Mouse (Mus musculus): ENCODE results near the gene Ubr4.
"Not testable (repeated sequence)": the region's sequence is repeated elsewhere in the genome, so short reads cannot be mapped to it uniquely, and the experiment has no call there.

Gene Ubr4

GRCm38 (mm10) chr4:139484496-139484895 is 132.1 kb downstream of the Ubr4 start:
- DNase-seq (ENCODE audit: low spot score) = no peak

DNA sequence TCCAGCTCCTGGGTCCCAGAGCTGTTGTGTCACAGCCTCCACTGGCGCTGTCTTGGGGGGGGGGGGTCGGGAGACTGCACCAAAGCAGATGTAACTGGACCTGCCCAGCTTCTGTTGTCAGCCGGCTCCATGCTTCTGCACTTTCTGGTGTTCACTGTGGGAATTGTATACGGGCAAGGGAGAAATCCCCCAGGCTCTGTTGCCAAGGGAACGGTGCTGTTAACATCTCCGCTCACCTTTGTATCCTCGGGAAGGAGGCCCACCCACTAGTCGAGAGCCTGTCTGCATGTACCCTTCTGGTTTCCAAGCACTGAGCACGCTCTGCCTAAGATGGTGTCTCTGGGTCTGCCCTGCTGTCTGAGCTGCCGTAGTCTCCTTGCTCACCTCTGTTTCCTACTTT is 134.7 kb downstream of the Ubr4 start:
- DNase-seq (ENCODE audit: low spot score) = no peak

DNA sequence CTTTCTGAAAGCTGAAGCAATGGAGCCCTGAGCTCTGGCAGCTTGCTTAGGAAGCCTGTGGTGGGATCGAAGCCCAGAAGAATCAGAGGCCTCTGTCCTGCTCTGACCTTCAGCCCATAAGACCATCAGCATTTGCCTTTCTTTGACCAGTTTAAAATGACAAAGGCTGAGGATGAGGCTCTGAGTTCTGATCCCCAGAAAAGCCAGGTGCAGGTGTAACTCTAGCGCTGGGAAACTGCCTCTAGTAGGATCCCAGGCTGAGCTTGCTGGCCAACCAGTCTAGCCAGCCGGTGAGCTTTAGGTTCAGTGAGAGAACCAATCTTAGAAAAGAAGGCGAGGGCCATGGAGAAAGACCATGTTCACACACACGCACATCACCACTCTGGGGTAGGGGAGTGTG is 135.9 kb downstream of the Ubr4 start:
- no peak for DNase-seq (ENCODE audit: low spot score)

DNA sequence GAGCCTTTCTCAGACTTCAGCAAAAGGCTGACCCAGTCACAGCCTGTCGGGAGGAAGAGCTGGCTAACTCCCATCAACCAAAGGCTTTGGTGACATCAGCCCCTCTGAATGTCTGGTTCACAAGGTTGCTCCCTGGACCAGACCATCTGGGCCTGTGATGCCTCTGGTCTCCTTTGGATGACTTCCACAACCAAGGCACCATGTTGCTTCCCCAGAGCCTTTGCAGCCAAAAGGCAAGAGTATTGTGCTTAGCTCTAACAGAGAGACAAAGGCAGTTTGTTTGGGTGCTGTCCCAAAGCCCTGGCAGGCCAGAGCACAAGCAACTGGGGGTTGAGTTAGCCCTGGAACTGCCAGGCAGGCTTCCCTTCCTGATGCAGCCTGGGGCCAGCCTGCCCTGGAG is 137.5 kb downstream of the Ubr4 start:
- DNase-seq (ENCODE audit: low spot score) = no peak

DNA sequence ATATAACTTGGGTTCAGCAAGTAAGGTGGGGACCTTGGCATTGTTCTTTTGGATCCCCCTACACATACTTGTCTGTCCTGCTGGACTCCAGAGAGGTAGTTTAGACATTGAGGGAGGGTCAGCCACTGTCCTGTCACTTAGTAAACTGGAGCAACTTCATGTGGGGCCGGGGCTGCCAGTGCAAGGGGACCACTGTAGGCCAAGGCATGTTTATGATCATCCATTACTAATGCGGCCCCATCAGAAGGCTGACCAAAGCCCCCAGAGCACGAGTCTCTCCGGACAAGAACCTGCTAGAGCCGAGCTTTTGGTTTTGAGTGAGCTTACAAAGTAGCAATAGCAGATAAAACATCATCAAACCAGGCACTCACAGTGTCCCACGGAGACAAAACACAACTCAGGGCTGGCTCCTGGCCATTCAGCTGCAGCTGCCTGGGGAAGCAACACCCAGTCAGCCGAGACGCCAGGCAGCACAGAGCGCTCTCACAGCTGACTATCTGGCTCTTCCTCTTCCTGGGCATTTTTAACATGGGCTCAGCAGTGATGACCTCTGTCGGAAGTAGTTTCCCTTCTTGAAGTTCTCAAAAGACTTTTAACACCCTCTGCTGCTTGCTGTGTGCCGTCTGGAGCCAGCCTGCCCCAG is 138.1 kb downstream of the Ubr4 start:
- peak; percentile 22 for DNase-seq (ENCODE audit: low spot score)

DNA sequence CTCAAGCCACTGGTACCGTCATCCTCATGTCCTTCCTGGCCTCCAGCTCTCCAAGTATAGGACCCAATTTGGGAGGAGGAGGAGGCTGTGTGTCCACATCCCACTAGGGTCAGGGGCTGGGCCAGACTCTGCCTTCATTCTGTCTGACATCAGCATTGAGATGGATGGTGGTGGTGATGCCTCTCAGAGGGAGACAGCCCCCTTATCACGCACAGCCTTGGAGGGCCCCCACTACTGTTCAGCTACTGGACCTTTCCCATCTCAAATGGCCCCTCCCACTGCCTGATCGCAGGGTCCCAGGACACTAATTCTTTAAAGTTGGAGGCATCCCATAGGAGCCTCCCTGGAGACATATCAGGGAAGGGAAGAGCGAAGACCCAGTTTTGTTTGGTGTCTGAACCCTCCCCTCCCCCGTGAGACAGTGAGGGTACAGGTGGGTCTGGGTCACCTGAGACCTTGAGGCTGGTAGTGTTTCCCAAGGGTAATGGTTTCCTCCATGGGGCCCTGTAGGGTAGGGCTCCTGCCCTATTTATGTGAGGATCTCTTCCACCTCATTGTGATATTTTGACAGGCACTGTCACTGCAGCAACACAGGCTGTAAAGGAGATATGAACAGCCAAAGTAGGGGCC is 139.2 kb downstream of the Ubr4 start:
- DNase-seq (ENCODE audit: low spot score) = no peak

DNA sequence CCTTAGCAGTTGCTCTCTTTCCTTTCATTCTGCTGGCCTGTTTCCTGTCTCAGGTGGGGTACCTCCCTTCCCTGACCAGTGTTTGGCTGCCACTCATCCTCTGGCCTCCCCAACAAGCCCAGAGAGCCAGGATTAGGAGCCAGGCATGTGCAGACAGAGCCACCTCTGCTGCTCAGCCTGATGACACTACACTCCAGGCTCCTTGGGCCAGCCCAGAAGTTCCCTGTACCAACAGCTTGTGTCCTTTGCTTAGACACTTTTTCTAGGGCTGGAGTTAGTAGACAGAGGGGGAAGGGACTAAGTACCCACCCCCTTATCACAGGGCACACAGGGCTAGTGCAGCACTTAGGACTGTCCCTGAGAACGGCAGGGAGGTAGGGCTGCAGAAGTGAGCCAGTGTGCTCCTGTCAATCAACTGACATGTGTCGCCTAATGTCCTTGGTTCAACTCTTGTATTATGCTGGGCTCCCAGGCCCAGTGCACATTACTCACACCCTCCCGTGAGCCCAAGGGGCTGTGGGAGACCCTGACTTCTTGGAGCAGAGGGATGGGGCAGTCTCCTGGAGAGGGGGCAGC is 139.9 kb downstream of the Ubr4 start:
- no peak for DNase-seq (ENCODE audit: low spot score)

DNA sequence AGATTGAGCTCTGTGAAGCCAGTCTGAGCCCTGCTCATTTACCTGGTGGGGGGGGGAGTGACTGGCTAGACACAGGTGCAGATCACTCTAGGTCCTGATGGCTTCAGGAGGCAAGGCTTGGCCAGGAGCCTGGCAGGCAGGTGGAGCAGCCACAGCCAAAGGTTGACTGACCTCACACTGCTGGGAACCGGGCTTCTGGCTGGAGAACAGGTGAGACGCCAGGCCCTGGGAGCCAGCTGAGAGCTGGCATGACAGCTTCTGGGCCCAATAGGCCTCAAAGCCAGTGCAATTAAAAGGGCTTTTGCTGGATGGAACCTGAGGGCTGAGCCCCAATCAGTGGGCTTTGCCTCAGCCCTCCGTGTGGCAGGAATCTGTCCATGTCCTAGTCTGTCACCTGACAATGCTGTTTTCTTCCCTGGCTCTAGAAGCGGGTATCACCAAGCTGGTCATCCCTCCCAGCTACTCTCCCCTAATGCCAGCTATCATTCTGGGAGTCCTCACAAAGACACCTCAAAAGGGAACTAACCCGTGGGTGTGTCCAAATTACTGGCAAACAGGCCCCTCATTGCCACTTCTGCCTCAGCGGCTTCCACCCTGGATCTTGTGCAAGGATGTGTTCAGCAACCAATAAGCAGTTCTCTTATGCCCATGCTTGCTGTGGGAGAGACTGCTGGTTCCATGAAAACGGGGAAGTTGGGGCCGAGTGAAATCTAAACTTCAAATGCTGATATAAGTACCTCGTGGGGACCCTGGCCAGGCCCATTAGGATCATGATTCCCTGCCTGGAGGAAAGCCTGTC is 141.0 kb downstream of the Ubr4 start:
- peak; percentile 64 for DNase-seq (ENCODE audit: low spot score)

GRCm38 (mm10) chr4:139500814-139501213 is 148.4 kb downstream of the Ubr4 start:
- DNase-seq (ENCODE audit: low spot score) = no peak

- no peak for DNase-seq (ENCODE audit: low spot score)
Measured at GRCm38 (mm10) chr4:139501702-139502101, 149.3 kb downstream of the Ubr4 start.

DNA sequence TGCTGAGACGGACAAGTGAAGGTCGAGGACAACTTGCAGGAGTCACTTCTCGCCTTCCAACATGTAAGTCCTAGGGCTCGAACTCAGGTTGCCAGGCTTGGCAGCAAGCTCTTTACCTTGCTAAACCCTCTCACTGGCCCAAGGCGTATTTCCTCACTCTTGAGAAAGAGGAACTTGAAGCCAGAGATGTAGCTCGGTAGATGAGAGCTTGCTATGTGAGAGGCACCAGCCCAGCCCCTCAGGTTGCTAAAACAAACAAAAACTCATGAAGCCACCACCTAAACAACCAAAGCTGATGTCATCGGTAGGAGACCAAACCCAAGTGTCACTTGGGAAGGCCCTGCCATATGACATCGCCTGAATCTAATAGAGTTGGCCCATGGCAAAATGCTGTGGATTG is 151.5 kb downstream of the Ubr4 start:
- no peak for DNase-seq (ENCODE audit: low spot score)

DNA sequence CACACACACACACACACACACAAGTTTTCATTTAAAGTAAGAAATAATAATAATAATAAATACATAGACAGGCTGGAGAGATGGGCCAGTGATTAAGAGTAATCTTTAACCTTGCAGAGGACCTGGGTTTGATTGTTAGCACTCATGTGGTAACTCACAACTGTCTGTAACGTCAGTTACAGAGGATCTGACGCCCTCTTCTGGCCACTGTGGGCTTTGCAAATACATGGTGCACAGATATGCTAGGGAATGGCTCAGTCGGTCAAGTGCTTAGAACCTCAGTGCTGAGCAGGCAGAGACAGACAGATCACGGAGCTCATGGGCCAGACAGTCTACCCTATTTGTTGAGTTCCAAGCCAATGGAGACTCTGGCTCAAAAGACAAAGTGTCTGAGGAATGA is 153.3 kb downstream of the Ubr4 start:
- no peak for DNase-seq (ENCODE audit: low spot score)

GRCm38 (mm10) chr4:139506727-139507126 is 154.3 kb downstream of the Ubr4 start:
- DNase-seq (ENCODE audit: low spot score) = no peak

- DNase-seq (ENCODE audit: low spot score) = no peak
Measured at GRCm38 (mm10) chr4:139509069-139509468, 156.7 kb downstream of the Ubr4 start.

DNA sequence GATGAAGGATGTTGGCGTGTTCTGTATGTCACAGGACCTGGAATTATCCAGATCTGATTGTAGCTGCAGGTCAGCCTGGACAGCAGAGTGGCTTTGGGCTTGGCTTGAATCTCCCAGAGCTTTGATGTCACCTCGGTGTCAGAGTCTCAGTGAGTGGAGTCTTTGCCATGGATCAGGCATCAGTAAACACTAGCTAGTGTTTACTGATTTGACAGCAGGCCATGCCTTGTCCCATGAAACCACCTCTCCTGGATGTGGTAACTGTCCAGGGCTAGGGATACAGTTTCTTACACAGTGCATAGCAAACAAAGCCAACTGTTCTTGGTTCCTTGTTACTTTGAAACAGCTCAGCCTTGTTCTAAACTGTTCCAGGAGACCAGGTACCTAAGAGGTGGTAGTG is 159.1 kb downstream of the Ubr4 start:
- no peak for DNase-seq (ENCODE audit: low spot score)

GRCm38 (mm10) chr4:139512985-139513384 is 160.6 kb downstream of the Ubr4 start:
- no peak for DNase-seq (ENCODE audit: low spot score)

GRCm38 (mm10) chr4:139519221-139519620 is 166.8 kb downstream of the Ubr4 start:
- no peak for DNase-seq (ENCODE audit: low spot score)

DNA sequence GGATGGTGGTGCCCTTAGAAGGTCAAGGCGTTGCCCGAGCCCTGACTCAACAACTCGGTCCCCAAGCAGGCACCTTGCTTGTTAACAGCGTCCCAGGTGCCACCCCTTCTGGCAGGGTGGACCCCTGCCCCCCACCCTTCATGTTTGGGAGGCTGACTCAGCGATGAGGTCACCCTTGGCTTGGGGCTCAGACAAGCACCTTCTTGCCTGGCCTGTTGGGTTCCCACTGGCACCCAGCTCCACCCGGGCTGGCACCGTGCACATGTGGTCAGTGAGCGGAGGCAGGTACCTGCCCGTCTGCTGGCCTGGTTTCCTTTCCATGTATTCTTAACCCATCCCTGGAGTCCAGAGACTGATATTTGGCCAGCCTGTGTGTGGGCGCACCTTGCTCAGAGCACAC is 169.5 kb downstream of the Ubr4 start:
- DNase-seq (ENCODE audit: low spot score) = no peak

GRCm38 (mm10) chr4:139526475-139526874 is 174.1 kb downstream of the Ubr4 start:
- DNase-seq (ENCODE audit: low spot score) = no peak

- DNase-seq (ENCODE audit: low spot score) = not testable (repeated sequence)
Measured at GRCm38 (mm10) chr4:139530248-139530647, 177.8 kb downstream of the Ubr4 start, which contains the start of gene Iffo2. Gene Iffo2, plus strand, starts transcription at chr4:139530548.

DNA sequence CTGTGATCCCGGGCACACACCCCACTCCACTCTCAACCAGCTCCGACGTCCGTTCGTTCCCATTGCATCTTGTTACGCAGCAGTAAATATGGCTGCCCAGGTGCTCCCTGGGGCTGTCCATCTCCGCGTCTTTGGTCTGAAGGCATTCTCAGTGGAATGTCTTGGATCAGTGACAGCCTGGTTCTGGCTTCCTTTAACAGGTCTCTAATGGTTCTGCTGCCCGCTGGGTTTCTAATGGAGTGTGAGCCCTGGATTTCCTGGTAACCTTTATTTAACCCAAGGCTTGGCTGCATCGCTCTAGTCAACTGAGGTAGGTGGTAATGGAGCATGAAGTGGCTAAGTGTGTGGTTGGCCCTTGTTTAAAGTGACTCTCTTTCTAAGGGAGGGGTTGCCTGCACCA is 179.7 kb downstream of the Ubr4 start:
- DNase-seq (ENCODE audit: low spot score) = no peak

- peak; percentile 58 for DNase-seq (ENCODE audit: low spot score)
Measured at GRCm38 (mm10) chr4:139535127-139535695, 182.8 kb downstream of the Ubr4 start.
